Mouse (Mus musculus) kidney, embryonic 16.5 days (tissue): Measurements from ENCODE around the gene Mlh3. TPM values are rescaled to one million over a fixed set of nuclear protein-coding genes. Genes with fewer than 3 reads are reported as not detected.

Experiments
- ATAC-seq: fragments of 200-750 bp; cut with Nextera tagmentation; 2 replicates; pipeline ENCODE4 v1.8.0; 2017; ENCODE audit warnings: moderate TSS enrichment; ENCODE audit not compliant: low FRiP score, low TSS enrichment
- H3K27ac ChIP-seq: fragments of 300-500 bp; sonication (generic); 2 replicates; pipeline ENCODE4 v1.5.1; 2014; ENCODE audit warnings: low read length
- H3K27me3 ChIP-seq: fragments of 300-500 bp; sonication (generic); 2 replicates; pipeline ENCODE4 v1.6.1; 2014; ENCODE audit warnings: low read length, control low read depth, mixed read lengths; ENCODE audit not compliant: insufficient read depth
- H3K36me3 ChIP-seq: fragments of 300-500 bp; sonication (generic); 2 replicates; pipeline ENCODE4 v1.6.1; 2014; ENCODE audit warnings: low read length, control low read depth, mixed read lengths; ENCODE audit not compliant: insufficient read depth
- H3K4me1 ChIP-seq: fragments of 300-500 bp; sonication (generic); 2 replicates; pipeline ENCODE4 v1.6.1; 2014; ENCODE audit warnings: low read length, control low read depth, mixed read lengths; ENCODE audit not compliant: insufficient read depth
- H3K4me2 ChIP-seq: fragments of 300-500 bp; sonication (generic); replicated peaks from 2 replicates; pipeline ENCODE4 v1.6.1; 2014; ENCODE audit warnings: low read depth, low read length
- H3K4me3 ChIP-seq: fragments of 300-500 bp; sonication (generic); 2 replicates; pipeline ENCODE4 v1.5.1; 2014; ENCODE audit warnings: mild to moderate bottlenecking, low read length
- H3K9ac ChIP-seq: fragments of 300-500 bp; sonication (generic); replicated peaks from 2 replicates; pipeline ENCODE4 v1.6.1; 2014; ENCODE audit warnings: low read length
- H3K9me3 ChIP-seq: fragments of 300-500 bp; sonication (generic); 2 replicates; pipeline ENCODE4 v1.6.1; 2016; ENCODE audit warnings: low read length, control low read depth
- WGBS: fragments of 180-500 bp; shearing (Covaris S2); extraction: QIAGEN DNeasy Blood & Tissue Kit; methylation state at CpG from one replicate; pipeline ENCODE4 v1.1.7; 2014; 5-methylcytosine and 5-hydroxymethylcytosine counted together
- microRNA-seq: library from miRNA; unstranded; fragments of <30 nt; microRNA quantifications from one replicate; pipeline ENCODE4, GENCODE M21; 2016
- polyA plus RNA-seq: library from polyadenylated mRNA; unstranded; fragments of >200 nt; fragmentation: Nextera tagmentation; extraction: Ambion mirVana; gene quantifications from 2 replicates; pipeline ENCODE4 v1.2.1, GENCODE M21; 2015

Mlh3 gene
- polyA plus RNA-seq, 1 experiment from 2014 or later, result 9.7 TPM

- Histone ChIP-seq H3K4me3 (no peak overlapping the region), H3K36me3 (no peaks in the 10 kb centered on the region), H3K9ac (no peak overlapping the region), H3K9me3 (no peaks in the 10 kb centered on the region), H3K27me3 (peaks cover 3% of the 10 kb centered on the region; the same call in 1 of the 2 replicates), H3K4me2 (no peak overlapping the region), H3K4me1 (peaks cover 13% of the 10 kb centered on the region), H3K27ac (no peak overlapping the region)
- WGBS, result 63% methylated on average over 8 of the region's 8 CpGs
- ATAC-seq, result no peak
These were observed 84.6 kb downstream of the Mlh3 start for GRCm38 (mm10) chr12:85185810-85186209.

Small RNAs within 50 kb of the gene (microRNA-seq; reads per million reads assigned to microRNA genes)
- 0.63 reads per million for gene Mir6938

Other genes with a start within 250 kb of the Mlh3 start
- 3.7 and 4.9 TPM in 2 replicates for gene Prox2, start 159.8 kb downstream of the Mlh3 start, polyA plus RNA-seq
- 153 TPM in 2 replicates for gene Dlst, start 159.8 kb downstream of the Mlh3 start, polyA plus RNA-seq
- gene Rps6kl1, start 119.3 kb downstream of the Mlh3 start, polyA plus RNA-seq, result 0.86 and 1.1 TPM in 2 replicates
- gene Pgf, start 92.8 kb downstream of the Mlh3 start, polyA plus RNA-seq, result 16.9 and 18.4 TPM in 2 replicates
- gene Eif2b2, start 51.1 kb downstream of the Mlh3 start, polyA plus RNA-seq, result 108 and 110 TPM in 2 replicates
- 57.4 and 57.5 TPM in 2 replicates for gene Acyp1, start 17.8 kb upstream of the Mlh3 start, polyA plus RNA-seq
- 4.1 and 4.4 TPM in 2 replicates for gene Zc2hc1c, start 18.0 kb upstream of the Mlh3 start, polyA plus RNA-seq
- gene Nek9, start 68.8 kb upstream of the Mlh3 start, polyA plus RNA-seq, result 20.7 and 23.9 TPM in 2 replicates
- 347 and 350 TPM in 2 replicates for gene Tmed10, start 104.2 kb upstream of the Mlh3 start, polyA plus RNA-seq
- gene Fos, start 203.3 kb upstream of the Mlh3 start, polyA plus RNA-seq, result 2.7 and 3.5 TPM in 2 replicates